In genomic region chr11:101079746-101080145, GRCm38 (mm10) we compare ENCODE assay signal across 10 mouse cellular contexts. TPM values are rescaled to one million over a fixed set of nuclear protein-coding genes. Genes with fewer than 3 reads are reported as not detected.
DNase-seq lines count a peak whose midpoint lies in the region; ATAC-seq lines count a peak whose summit lies in the region.
"Had no signal": no experiment of that assay in that cellular context is flagged by ENCODE, and none has a peak within 500 bp of the region (broad histone marks: within the 10 kb centered on the region; RNA-seq: fewer than 3 reads in every experiment).

No protein-coding gene starts in this region.

- peak overlapping the region; percentile 23 for H3K4me3 ChIP-seq in heart, embryonic 16.5 days (ENCODE audit: low read length)
- peak overlapping the region; percentile 23 for H3K4me3 ChIP-seq in liver, embryonic 15.5 days (replicated peaks)

- no peak for ATAC-seq in heart, embryonic 16.5 days (replicated peaks; ENCODE audit: extremely low read depth, insufficient read depth, low FRiP score)
- peak; percentile 35 for ATAC-seq in granulocyte monocyte progenitor cell, adult 5-6 weeks (replicated peaks; ENCODE audit: poor library complexity, severe bottlenecking)
- no peak for ATAC-seq in liver, embryonic 15.5 days (ENCODE audit: insufficient read depth)

- no peak for DNase-seq in heart, postnatal 14 days
- peak; percentile 46 for DNase-seq in R1 (ENCODE audit: low read depth, low spot score)
- no peak for DNase-seq in left cerebral cortex, postnatal 36 days (ENCODE audit: low spot score in 2 of 2)
- no peak for DNase-seq in layer of hippocampus, postnatal 10 days (ENCODE audit: low spot score in 2 of 2)
- DNase-seq in layer of hippocampus, adult 18-20 months (ENCODE audit: low spot score in 2 of 2): no peak
- DNase-seq: cerebellum, postnatal 36 days had no signal

- H3K27me3 ChIP-seq in heart, embryonic 16.5 days (ENCODE audit: control insufficient read depth, insufficient read depth, low read length): peaks cover 37% of the 10 kb centered on the region
- peaks cover 67% of the 10 kb centered on the region for H3K27me3 ChIP-seq in liver, embryonic 15.5 days

- no peaks in the 10 kb centered on the region for H3K9me3 ChIP-seq in heart, embryonic 16.5 days (replicated peaks; ENCODE audit: control insufficient read depth, low read length)
- no peaks in the 10 kb centered on the region for H3K9me3 ChIP-seq in liver, embryonic 15.5 days (replicated peaks)

- peaks cover 15% of the 10 kb centered on the region for H3K4me1 ChIP-seq in heart, embryonic 16.5 days (ENCODE audit: control insufficient read depth, insufficient read depth, low read length)
- H3K4me1 ChIP-seq in liver, embryonic 15.5 days (replicated peaks): peaks cover 46% of the 10 kb centered on the region

- H3K4me2 ChIP-seq in heart, embryonic 16.5 days (ENCODE audit: low read depth, low read length): peak overlapping the region; percentile 48
- H3K4me2 ChIP-seq in liver, embryonic 15.5 days: peak overlapping the region; percentile 41

- H3K27ac ChIP-seq in heart, embryonic 16.5 days (ENCODE audit: low read length): no peak overlapping the region
- no peak overlapping the region for H3K27ac ChIP-seq in liver, embryonic 15.5 days (replicated peaks)

- intact Hi-C loops in heart, postnatal 14 days (cut with DNase I): no loop called here
- intact Hi-C loops in left cerebral cortex, postnatal 36 days (cut with DNase I): no loop called here

- peaks cover 3% of the 10 kb centered on the region; the same call in 1 of the 2 replicates for H3K36me3 ChIP-seq in heart, embryonic 16.5 days (ENCODE audit: control insufficient read depth, insufficient read depth)
- H3K36me3 ChIP-seq in liver, embryonic 15.5 days (replicated peaks): peaks cover under 1% of the 10 kb centered on the region; the same call in 1 of the 2 replicates

- 6% methylated on average over 27 of the region's 27 CpGs for WGBS in heart, embryonic 16.5 days
- 2% methylated on average over 27 of the region's 27 CpGs for WGBS in liver, embryonic 15.5 days (ENCODE audit: insufficient replicate concordance)

- H3K9ac ChIP-seq in heart, embryonic 16.5 days (ENCODE audit: low read length): no peak overlapping the region
- no peak overlapping the region for H3K9ac ChIP-seq in liver, embryonic 15.5 days

RNA-seq across cellular contexts. Expression of gene Hsd17b1, which starts 1.5 kb away (rescaled TPM):
- 0.21 and 0.28 TPM in 2 replicates for polyA plus RNA-seq in heart, embryonic 16.5 days (2015; fragmentation: Nextera tagmentation; extraction: Ambion mirVana)
- under 1 TPM; 0.32 to 0.41 TPM for total RNA-seq in heart, postnatal 14 days (2021)
- 1.5 and 12.9 TPM in 2 replicates for total RNA-seq in granulocyte monocyte progenitor cell, adult 5-6 weeks (2014; fragmentation: Nextera tagmentation)
- total RNA-seq in granulocyte monocyte progenitor cell, adult 5-6 weeks (2017): 7.4 and 8.2 TPM in 2 replicates
- polyA plus RNA-seq in liver, embryonic 15.5 days (2015; fragmentation: Nextera tagmentation; extraction: Ambion mirVana): 0.29 and 0.39 TPM in 2 replicates
- total RNA-seq in left cerebral cortex, postnatal 36 days (2021): under 1 TPM; 0.70 to 0.79 TPM
- under 1 TPM; 0.33 to 0.37 TPM for total RNA-seq in layer of hippocampus, postnatal 10 days (2021)
- 1 to 10 TPM in 1 of 2 experiments, under 1 TPM in 1; 0.66 to 1.5 TPM for total RNA-seq in layer of hippocampus, adult 18-20 months (2021)
- polyA plus RNA-seq: neural tube, embryonic 11.5 days had no signal

RNA-seq across cellular contexts. Expression of gene Coasy, which starts 2.6 kb away (rescaled TPM):
- polyA plus RNA-seq in heart, embryonic 16.5 days (2015; fragmentation: Nextera tagmentation; extraction: Ambion mirVana): 29.9 and 30.0 TPM in 2 replicates
- 10 to 100 TPM; 16.8 to 21.4 TPM for total RNA-seq in heart, postnatal 14 days (2021)
- total RNA-seq in granulocyte monocyte progenitor cell, adult 5-6 weeks (2014; fragmentation: Nextera tagmentation): 26.8 and 35.8 TPM in 2 replicates
- total RNA-seq in granulocyte monocyte progenitor cell, adult 5-6 weeks (2017): 30.5 and 32.2 TPM in 2 replicates
- polyA plus RNA-seq in liver, embryonic 15.5 days (2015; fragmentation: Nextera tagmentation; extraction: Ambion mirVana): 18.9 and 22.9 TPM in 2 replicates
- total RNA-seq in left cerebral cortex, postnatal 36 days (2021): 10 to 100 TPM; 22.7 to 26.3 TPM
- 10 to 100 TPM; 32.9 to 37.7 TPM for total RNA-seq in layer of hippocampus, postnatal 10 days (2021)
- 10 to 100 TPM; 24.5 to 25.7 TPM for total RNA-seq in layer of hippocampus, adult 18-20 months (2021)

RNA-seq across cellular contexts. Expression of gene Mlx, which starts 7.3 kb away (rescaled TPM):
- polyA plus RNA-seq in heart, embryonic 16.5 days (2015; fragmentation: Nextera tagmentation; extraction: Ambion mirVana): 38.6 and 41.7 TPM in 2 replicates
- total RNA-seq in heart, postnatal 14 days (2021): 10 to 100 TPM; 17.4 to 17.6 TPM
- 76.1 and 81.6 TPM in 2 replicates for total RNA-seq in granulocyte monocyte progenitor cell, adult 5-6 weeks (2014; fragmentation: Nextera tagmentation)
- total RNA-seq in granulocyte monocyte progenitor cell, adult 5-6 weeks (2017): 68.2 and 82.4 TPM in 2 replicates
- 24.2 and 26.7 TPM in 2 replicates for polyA plus RNA-seq in liver, embryonic 15.5 days (2015; fragmentation: Nextera tagmentation; extraction: Ambion mirVana)
- total RNA-seq in left cerebral cortex, postnatal 36 days (2021): 10 to 100 TPM; 38.9 to 41.8 TPM
- total RNA-seq in layer of hippocampus, postnatal 10 days (2021): 10 to 100 TPM; 39.2 to 50.3 TPM
- total RNA-seq in layer of hippocampus, adult 18-20 months (2021): 10 to 100 TPM; 41.6 to 44.3 TPM

RNA-seq across cellular contexts. Expression of gene Naglu, which starts 9.9 kb away (rescaled TPM):
- 11.5 and 13.1 TPM in 2 replicates for polyA plus RNA-seq in heart, embryonic 16.5 days (2015; fragmentation: Nextera tagmentation; extraction: Ambion mirVana)
- total RNA-seq in heart, postnatal 14 days (2021): 10 to 100 TPM in 1 of 2 experiments, 1 to 10 TPM in 1; 7.2 to 10.1 TPM
- total RNA-seq in granulocyte monocyte progenitor cell, adult 5-6 weeks (2014; fragmentation: Nextera tagmentation): 9.3 and 15.7 TPM in 2 replicates
- 12.7 and 13.7 TPM in 2 replicates for total RNA-seq in granulocyte monocyte progenitor cell, adult 5-6 weeks (2017)
- polyA plus RNA-seq in liver, embryonic 15.5 days (2015; fragmentation: Nextera tagmentation; extraction: Ambion mirVana): 7.1 and 7.5 TPM in 2 replicates
- total RNA-seq in left cerebral cortex, postnatal 36 days (2021): 1 to 10 TPM; 8.8 to 9.1 TPM
- total RNA-seq in layer of hippocampus, postnatal 10 days (2021): 1 to 10 TPM; 8.6 to 9.9 TPM
- 1 to 10 TPM; 6.9 to 8.6 TPM for total RNA-seq in layer of hippocampus, adult 18-20 months (2021)

RNA-seq across cellular contexts. Expression of gene Psmc3ip, which starts 15.5 kb away (rescaled TPM):
- polyA plus RNA-seq in heart, embryonic 16.5 days (2015; fragmentation: Nextera tagmentation; extraction: Ambion mirVana): 22.6 and 25.7 TPM in 2 replicates
- 1 to 10 TPM; 2.0 to 2.2 TPM for total RNA-seq in heart, postnatal 14 days (2021)
- total RNA-seq in granulocyte monocyte progenitor cell, adult 5-6 weeks (2014; fragmentation: Nextera tagmentation): 51.8 and 62.8 TPM in 2 replicates
- total RNA-seq in granulocyte monocyte progenitor cell, adult 5-6 weeks (2017): 42.9 and 63.5 TPM in 2 replicates
- polyA plus RNA-seq in liver, embryonic 15.5 days (2015; fragmentation: Nextera tagmentation; extraction: Ambion mirVana): 15.2 and 15.4 TPM in 2 replicates
- 1 to 10 TPM; 2.1 to 3.1 TPM for total RNA-seq in left cerebral cortex, postnatal 36 days (2021)
- total RNA-seq in layer of hippocampus, postnatal 10 days (2021): 1 to 10 TPM; 5.8 to 7.0 TPM
- 1 to 10 TPM; 3.4 to 5.4 TPM for total RNA-seq in layer of hippocampus, adult 18-20 months (2021)
